Mouse (Mus musculus) left cerebral cortex, postnatal 14 days (tissue): ENCODE measurements around the gene Ssh3. TPM values are rescaled to one million over a fixed set of nuclear protein-coding genes. Genes with fewer than 3 reads are reported as not detected.

Experiments
- DNase-seq, 2 experiments: peaks; one replicate each; pipeline ENCODE4 v3.0.0; 2021 to 2022; ENCODE audit warnings: low spot score in 2 of 2, mixed read lengths in 1 of 2
- intact Hi-C: fragments of 180-260 bp; cut with DNase I; formaldehyde crosslinking; loops from one replicate; pipeline ENCODE4 v1.15.1; 2025
- microRNA-seq, 2 experiments: library from miRNA; unstranded; fragments of <30 nt; microRNA quantifications; one replicate each; pipeline ENCODE4 v1.2.0; 2022
- total RNA-seq, 2 experiments: library from RNA; stranded (reverse); gene quantifications; 2 replicates each; pipeline ENCODE4 v1.2.3; 2021

Gene Ssh3
- total RNA-seq, 2 experiments from 2014 or later: 44.5 to 52.4 TPM

GRCm38 (mm10) chr19:4222165-4222564, 46.8 kb downstream of the Ssh3 start:
- no peak for DNase-seq
- intact Hi-C loops: no loop called here

- no peak for DNase-seq
- intact Hi-C loops: no loop called here
Observed at GRCm38 (mm10) chr19:4220957-4221743, 47.8 kb downstream of the Ssh3 start.

GRCm38 (mm10) chr19:4220416-4220815, 48.6 kb downstream of the Ssh3 start:
- no peak for DNase-seq
- intact Hi-C loops: no loop called here

- DNase-seq: no peak
- intact Hi-C loops: no loop called here
Observed at GRCm38 (mm10) chr19:4219943-4220342, 49.0 kb downstream of the Ssh3 start.

- DNase-seq: no peak
- intact Hi-C loops: no loop called here
Observed at GRCm38 (mm10) chr19:4218784-4219183, 50.2 kb downstream of the Ssh3 start.

GRCm38 (mm10) chr19:4218293-4218692, 50.7 kb downstream of the Ssh3 start:
- intact Hi-C loops: no loop called here
- DNase-seq: no peak

- intact Hi-C loops: no loop called here
- DNase-seq: no peak
Observed at GRCm38 (mm10) chr19:4217855-4218254, 51.1 kb downstream of the Ssh3 start.

- intact Hi-C loops: no loop called here
- DNase-seq: no peak
Observed at GRCm38 (mm10) chr19:4217140-4217539, 51.8 kb downstream of the Ssh3 start.

- intact Hi-C loops: no loop called here
- DNase-seq: peak in 1 of 2 experiments; percentile 51
Observed at GRCm38 (mm10) chr19:4216041-4216685, 52.8 kb downstream of the Ssh3 start.

- DNase-seq: no peak
- intact Hi-C loops: no loop called here
Observed at GRCm38 (mm10) chr19:4215451-4215840, 53.5 kb downstream of the Ssh3 start.

GRCm38 (mm10) chr19:4214771-4215450, 54.1 kb downstream of the Ssh3 start:
- intact Hi-C loops: no loop called here
- DNase-seq: no peak

- intact Hi-C loops: no loop called here
- DNase-seq: no peak
Observed at GRCm38 (mm10) chr19:4214071-4214770, 54.8 kb downstream of the Ssh3 start, which contains the start of the genes Clcf1 and AC109138.7. Clcf1 (plus strand) TSS chr19:4214238. AC109138.7 (plus strand) TSS chr19:4214357.

GRCm38 (mm10) chr19:4213524-4213974, 55.4 kb downstream of the Ssh3 start:
- intact Hi-C loops: no loop called here
- no peak for DNase-seq

- DNase-seq: no peak
- intact Hi-C loops: no loop called here
Observed at GRCm38 (mm10) chr19:4211891-4212588, 56.9 kb downstream of the Ssh3 start.

Small RNA genes lying within 50 kb of the gene (microRNA-seq; reads per million reads assigned to microRNA genes)
- 0 reads per million in 2 experiments for gene Gm26115
- 6.7 to 9.8 reads per million in 2 experiments for gene Mir6985

Other genes with a start within 250 kb of the Ssh3 start
- gene Gstp1, start 231.2 kb downstream of the Ssh3 start, total RNA-seq: 100 to 1,000 TPM; 213 to 245 TPM
- 10 to 100 TPM; 22.3 to 24.3 TPM for gene Gstp2, start 223.2 kb downstream of the Ssh3 start, total RNA-seq
- not detected for gene Gstp3, start 209.6 kb downstream of the Ssh3 start, total RNA-seq
- not detected for gene Cabp2, start 187.6 kb downstream of the Ssh3 start, total RNA-seq
- gene Cdk2ap2, start 172.0 kb downstream of the Ssh3 start, total RNA-seq: 10 to 100 TPM; 26.4 to 26.7 TPM
- gene Pitpnm1, start 169.2 kb downstream of the Ssh3 start, total RNA-seq: 100 to 1,000 TPM; 225 to 226 TPM
- gene Aip, start 143.3 kb downstream of the Ssh3 start, total RNA-seq: 10 to 100 TPM; 83.4 to 94.1 TPM
- gene Gpr152, start 129.4 kb downstream of the Ssh3 start, total RNA-seq: not detected
- under 1 TPM; 0.11 to 0.23 TPM for gene Cabp4, start 125.1 kb downstream of the Ssh3 start, total RNA-seq
- gene Coro1b, start 120.6 kb downstream of the Ssh3 start, total RNA-seq: 10 to 100 TPM; 80.7 to 87.5 TPM
- 1 to 10 TPM; 1.0 to 1.5 TPM for gene Ptprcap, start 115.6 kb downstream of the Ssh3 start, total RNA-seq
- gene Rps6kb2, start 105.8 kb downstream of the Ssh3 start, total RNA-seq: 10 to 100 TPM; 39.5 to 39.9 TPM
- 1 to 10 TPM; 3.8 to 5.9 TPM for gene Carns1, start 93.7 kb downstream of the Ssh3 start, total RNA-seq
- gene Tbc1d10c, start 77.9 kb downstream of the Ssh3 start, total RNA-seq: 1 to 10 TPM; 1.6 to 1.8 TPM
- gene Ppp1ca, start 77.1 kb downstream of the Ssh3 start, total RNA-seq: 100 to 1,000 TPM; 323 to 336 TPM
- gene Rad9a, start 67.5 kb downstream of the Ssh3 start, total RNA-seq: 1 to 10 TPM; 6.4 to 9.0 TPM
- gene Clcf1, start 54.9 kb downstream of the Ssh3 start, total RNA-seq: 1 to 10 TPM; 1.3 to 1.5 TPM
- gene AC109138.7, start 54.8 kb downstream of the Ssh3 start, total RNA-seq: not detected
- 10 to 100 TPM; 16.2 to 16.9 TPM for gene Pold4, start 37.3 kb downstream of the Ssh3 start, total RNA-seq
- 10 to 100 TPM; 84.5 to 84.9 TPM for gene Ankrd13d, start 14.0 kb upstream of the Ssh3 start, total RNA-seq
- gene Grk2, start 37.0 kb upstream of the Ssh3 start, total RNA-seq: 100 to 1,000 TPM; 165 to 173 TPM
- 10 to 100 TPM; 62.1 to 74.9 TPM for gene Kdm2a, start 129.1 kb upstream of the Ssh3 start, total RNA-seq
- gene Rhod, start 170.3 kb upstream of the Ssh3 start, total RNA-seq: 1 to 10 TPM; 1.3 to 1.4 TPM
- gene Syt12, start 208.3 kb upstream of the Ssh3 start, total RNA-seq: 10 to 100 TPM; 30.8 to 31.7 TPM
- not detected for gene 2010003K11Rik, start 229.4 kb upstream of the Ssh3 start, total RNA-seq
- gene Pcx, start 241.3 kb upstream of the Ssh3 start, total RNA-seq: 10 to 100 TPM; 57.2 to 59.2 TPM